Mouse (Mus musculus) frontal cortex, adult 2 months (tissue): ENCODE results near the gene Gja8. TPM values are rescaled to one million over a fixed set of nuclear protein-coding genes. Genes with fewer than 3 reads are reported as not detected.

ENCODE experiments used
- DNase-seq, 2 experiments: peaks; one replicate each; pipeline ENCODE4 v3.0.0; 2022; ENCODE audit warnings: low spot score in 1 of 2; ENCODE audit errors: extremely low spot score in 1 of 2
- polyA plus RNA-seq: library from polyadenylated mRNA; depleted of rRNA; stranded (reverse); fragments of >200 nt; gene quantifications from 2 replicates; pipeline ENCODE4 v1.2.3, GENCODE M21; 2012; rRNA removed

Gja8 gene
- polyA plus RNA-seq, 1 experiment: not detected

DNA sequence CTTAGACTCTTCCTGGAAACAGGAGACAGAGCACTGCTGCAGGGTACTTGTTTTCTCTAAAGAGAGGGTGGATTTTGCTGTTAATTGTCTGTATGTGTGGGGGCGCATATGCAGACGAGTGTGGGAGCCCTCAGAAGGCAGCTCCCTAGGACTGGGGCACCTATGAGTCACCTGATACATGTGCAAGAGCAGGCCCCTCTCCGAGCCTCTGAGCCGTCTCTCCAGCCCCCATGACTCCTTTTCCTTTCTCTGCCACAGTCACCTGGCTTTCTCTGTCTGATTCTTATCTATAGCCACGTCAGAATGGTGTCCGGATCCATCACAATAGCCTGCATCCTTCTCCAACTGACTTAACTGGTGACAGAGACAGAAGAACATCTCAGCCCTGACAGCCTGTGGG is 44.3 kb downstream of the Gja8 start:
- no peak for DNase-seq

DNA sequence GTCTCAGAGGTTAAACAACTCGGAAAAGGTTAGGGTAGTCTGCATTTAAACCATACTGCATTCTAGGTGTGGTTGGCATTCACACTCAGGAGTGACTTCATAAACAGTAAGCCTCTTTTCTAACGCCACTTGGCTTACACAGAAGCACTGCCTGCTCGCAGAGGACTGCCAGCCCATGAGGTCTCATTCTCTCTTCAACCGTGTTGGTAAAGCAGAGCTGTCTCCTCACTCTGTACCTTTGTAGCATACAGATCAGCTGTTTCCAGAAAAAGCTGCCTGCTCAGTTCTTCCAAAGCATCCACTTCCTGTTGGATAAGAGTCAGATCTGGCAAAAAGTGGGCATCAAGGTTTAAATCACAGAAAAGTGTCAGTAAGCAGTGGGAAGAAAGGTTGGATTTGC is 45.4 kb downstream of the Gja8 start:
- DNase-seq: no peak

DNA sequence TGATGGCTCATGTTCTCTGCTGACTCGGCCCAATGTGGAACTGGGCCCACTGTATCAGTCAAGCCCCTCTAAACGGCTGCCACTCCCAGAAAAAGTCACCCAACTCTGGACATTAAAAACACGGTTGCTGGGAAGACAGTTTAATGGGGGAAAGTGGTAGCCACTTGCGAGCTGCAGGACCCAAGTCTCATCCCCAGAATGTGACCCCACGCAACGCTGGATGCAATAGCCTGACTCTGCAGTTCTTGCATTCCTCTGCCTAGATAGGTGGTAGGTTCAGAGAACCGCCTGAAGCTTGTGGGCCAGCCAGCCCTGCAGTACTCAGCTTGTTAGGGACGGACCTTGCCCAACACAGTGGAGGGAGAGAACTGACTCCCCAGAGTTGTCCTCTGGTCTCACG is 46.3 kb downstream of the Gja8 start:
- no peak for DNase-seq

DNA sequence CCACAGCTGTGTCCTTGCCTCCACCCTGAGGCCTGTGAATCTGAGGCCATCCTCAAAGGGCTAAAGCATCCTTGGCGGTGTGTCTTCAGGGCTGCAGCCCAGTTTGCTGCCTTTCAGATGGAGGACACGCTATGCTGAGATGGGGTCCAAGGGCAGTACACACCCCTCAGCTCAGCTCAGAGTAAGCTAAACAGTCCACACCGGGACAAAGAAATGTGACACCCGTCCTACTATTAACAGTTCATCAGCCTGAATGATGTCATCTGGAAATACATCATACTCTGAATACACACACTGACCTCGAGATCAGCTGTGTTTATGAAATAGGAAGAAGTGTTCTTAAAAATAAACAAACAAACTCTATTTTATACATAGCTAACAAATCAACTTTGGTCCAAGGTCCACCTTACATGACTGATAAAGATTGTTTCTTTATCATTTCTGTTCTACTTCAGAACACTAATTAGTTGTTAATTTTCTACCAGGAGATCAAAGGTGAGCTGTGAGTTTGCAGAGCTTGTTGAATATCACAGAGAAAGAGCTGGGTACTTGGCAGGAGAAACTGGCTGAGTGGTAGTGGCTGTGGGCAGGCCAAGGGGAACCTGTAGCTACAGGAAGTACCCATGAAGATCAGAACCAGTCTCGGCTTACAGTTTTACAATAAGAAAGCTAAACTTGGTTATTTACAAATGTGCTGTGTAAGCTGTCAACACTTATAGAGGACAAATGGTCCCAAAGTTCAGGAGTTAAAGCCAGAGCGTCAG is 50.8 kb downstream of the Gja8 start:
- no peak for DNase-seq

DNA sequence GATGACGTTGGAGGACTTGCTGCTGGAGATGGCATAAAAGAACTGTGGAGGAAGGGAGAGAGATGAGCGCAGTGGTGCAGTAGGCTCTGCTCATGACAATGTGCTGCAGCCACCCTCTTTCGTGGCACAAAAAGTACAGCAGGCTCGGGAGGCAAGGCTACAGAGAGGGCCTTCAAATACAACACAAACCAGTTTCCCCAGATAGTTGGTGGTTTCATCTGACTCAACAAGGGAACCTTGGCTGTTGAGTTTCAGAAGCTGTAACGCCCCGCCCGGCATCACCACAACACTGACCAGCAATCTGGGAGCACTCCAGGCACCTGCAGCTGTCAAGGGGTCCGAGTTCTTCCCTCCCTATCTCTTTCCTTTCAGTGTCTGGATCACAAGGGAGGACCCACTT is 53.3 kb downstream of the Gja8 start:
- DNase-seq: no peak

DNA sequence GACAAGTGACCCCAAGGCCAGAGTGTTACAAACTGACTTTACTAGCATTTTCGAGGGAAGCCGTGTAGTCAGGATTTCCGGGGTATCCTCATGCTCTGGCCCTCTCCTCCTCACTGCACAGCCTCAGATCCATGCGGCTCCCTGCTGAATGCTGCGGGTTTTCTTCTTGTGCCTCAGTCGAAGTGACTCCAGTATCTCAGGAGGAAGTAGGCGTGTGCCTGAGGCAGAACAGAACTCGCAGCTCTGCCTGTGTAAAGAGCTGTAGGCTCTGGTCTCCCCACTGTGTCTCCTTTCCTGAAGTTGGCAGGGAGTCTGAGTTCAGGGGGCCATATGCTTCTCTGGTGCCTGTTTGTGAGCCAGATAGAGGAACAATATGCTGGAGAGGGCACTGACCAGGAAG is 54.8 kb downstream of the Gja8 start:
- no peak for DNase-seq

DNA sequence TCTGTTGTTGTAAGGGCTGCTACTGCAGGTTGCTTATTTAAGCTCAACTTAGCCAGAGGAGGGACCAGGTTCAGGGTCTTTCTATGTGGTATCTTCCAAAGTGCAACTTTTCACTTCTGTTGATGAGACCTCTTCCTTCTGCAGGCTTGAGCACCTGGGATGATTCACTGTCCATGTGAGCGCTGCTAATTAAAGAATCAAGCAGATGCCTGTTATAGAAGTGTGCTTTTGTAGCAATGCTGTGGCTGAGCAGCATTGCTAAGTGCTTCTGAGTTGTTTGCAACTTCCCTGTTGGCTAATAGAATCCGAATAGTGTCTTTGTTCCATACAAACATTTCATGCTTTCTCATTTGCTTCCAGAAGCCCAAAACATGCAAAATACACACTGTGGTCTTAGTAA is 55.5 kb downstream of the Gja8 start:
- DNase-seq: no peak

DNA sequence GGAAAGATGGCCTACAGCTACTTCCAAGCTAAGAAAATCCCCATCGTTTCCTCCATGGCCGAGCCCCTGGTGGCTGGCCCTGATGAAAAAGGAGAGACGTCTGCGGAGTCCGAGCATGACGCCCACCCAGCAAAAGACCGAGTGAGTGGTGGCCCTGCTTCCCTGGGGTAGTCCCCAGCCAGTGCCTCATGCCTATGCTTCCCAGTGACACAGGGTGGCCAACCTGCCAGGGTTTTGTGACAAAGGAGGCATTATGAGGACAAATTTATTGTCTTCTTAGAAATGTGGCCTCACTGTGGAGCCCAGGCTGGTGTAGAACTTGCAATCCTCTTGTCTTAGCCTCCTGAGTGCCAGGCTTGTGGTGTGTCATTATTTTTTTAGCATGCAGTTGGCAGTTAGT is 56.7 kb downstream of the Gja8 start:
- DNase-seq: no peak

DNA sequence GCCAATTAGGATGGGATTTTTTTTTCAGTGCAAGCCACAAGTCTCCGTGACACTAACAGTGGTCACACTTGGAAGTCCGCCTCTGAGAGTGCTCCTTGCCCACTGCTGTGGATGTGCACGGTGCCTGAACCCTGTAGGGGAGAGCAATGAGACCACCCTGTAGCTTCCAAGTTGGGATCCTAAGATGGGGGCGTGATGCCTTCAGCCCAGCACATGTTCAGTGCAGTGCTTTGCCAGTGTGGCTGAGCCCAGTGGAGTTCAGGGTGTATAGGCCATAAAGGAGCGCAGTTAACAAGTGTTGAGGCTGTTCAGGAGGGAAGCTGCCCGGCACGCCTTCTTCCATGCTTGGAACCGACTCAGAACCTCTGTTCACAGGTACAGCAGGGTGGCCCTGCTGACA is 57.3 kb downstream of the Gja8 start:
- DNase-seq: no peak

DNA sequence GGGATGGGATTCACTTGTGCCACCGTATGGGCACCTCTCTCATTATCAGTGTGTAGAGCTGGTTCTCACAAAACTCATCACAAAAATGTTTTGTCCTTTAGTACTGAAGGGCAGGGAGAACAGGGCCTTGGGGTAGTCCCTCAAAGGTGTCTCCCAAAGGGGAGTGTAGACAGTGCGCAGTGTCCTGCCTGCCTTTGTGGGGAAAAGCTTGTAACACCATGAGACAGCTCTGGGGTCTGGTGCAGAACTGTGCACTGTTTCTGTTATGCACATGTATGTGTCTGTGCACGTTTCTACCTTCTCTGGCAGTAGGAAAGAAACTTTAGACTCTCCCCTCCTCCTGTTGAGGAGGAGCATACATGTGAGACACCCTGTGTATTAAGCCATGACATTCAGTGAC is 58.0 kb downstream of the Gja8 start:
- DNase-seq: no peak

Other genes with a start within 250 kb of the Gja8 start
- gene Pias3, start 229.6 kb downstream of the Gja8 start, polyA plus RNA-seq: 25.2 and 25.8 TPM in 2 replicates
- 10.2 and 10.5 TPM in 2 replicates for gene Nudt17, start 217.5 kb downstream of the Gja8 start, polyA plus RNA-seq
- 34.2 and 34.4 TPM in 2 replicates for gene Polr3c, start 198.4 kb downstream of the Gja8 start, polyA plus RNA-seq
- gene Rnf115, start 198.4 kb downstream of the Gja8 start, polyA plus RNA-seq: 46.0 and 49.0 TPM in 2 replicates
- 0.32 and 0.36 TPM in 2 replicates for gene Pdzk1, start 96.7 kb downstream of the Gja8 start, polyA plus RNA-seq
- 0.06 TPM in 1 of 2 replicates, not detected in the other for gene Cd160, start 96.7 kb downstream of the Gja8 start, polyA plus RNA-seq
- 0.55 and 0.62 TPM in 2 replicates for gene Gja5, start 21.3 kb downstream of the Gja8 start, polyA plus RNA-seq
- 17.7 and 19.3 TPM in 2 replicates for gene Gpr89, start 20.7 kb downstream of the Gja8 start, polyA plus RNA-seq
- gene Acp6, start 232.8 kb upstream of the Gja8 start, polyA plus RNA-seq: 43.2 and 47.8 TPM in 2 replicates